Mouse (Mus musculus): ENCODE data around the gene Enah.

The Enah gene

DNA sequence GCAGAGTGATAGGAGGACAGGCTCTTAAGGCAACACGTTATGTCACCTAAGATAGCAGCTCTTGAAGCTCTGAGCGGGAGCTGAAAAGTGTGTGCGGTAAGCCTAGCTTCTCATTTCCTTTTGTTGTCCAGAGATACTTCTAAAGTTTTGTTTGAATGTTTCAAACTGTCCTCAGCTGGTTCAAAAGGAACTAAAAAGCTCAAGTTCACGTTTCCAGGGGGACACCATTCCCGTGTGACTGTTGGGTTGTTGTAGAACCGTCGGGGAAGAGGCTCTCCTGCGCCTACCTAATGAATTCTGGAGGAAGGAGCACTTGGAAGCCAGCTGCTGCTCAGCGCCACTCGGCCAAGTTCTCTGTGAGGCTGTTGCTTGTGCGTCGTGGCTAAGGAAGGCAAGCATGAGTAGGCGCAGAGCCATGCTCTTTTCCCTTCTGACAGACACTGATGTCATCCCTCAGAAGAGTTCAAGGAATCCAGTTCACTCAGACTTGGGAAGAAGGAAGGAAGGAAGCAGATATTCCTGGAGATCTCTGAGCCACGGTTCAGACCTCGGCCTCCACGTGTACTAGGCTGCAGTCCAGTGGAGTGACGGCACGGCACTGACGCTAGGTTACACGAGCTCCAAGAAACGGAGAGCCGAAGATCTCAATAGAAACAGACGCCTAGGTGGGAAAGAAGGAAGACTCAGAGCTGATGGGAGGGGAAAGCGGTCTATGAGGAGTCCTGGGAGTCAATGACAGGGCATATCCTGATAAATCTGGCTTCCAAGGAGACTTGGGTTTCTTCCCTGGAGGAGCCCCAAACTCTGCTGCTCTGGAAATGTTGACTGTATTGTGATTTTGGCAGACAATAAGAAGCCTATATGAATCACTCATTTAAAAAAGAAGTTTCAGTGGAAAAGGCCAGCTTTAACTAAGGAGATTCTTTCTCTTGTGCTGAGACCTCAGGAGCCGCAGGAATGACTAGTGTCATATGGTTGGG lies 8.7 kb upstream of the Enah start:
- no peak for DNase-seq (ENCODE audit: low spot score in 2 of 2)

GRCm38 (mm10) chr1:182027426-182027979 lies 7.7 kb upstream of the Enah start:
- DNase-seq (ENCODE audit: low spot score in 2 of 2) = no peak

GRCm38 (mm10) chr1:182026821-182027220 lies 7.0 kb upstream of the Enah start:
- DNase-seq (ENCODE audit: low spot score in 2 of 2) = no peak

- no peak for DNase-seq (ENCODE audit: low spot score in 2 of 2)
Measured at GRCm38 (mm10) chr1:182026120-182026519, 6.3 kb upstream of the Enah start.

- no peak for DNase-seq (ENCODE audit: low spot score in 2 of 2)
Measured at GRCm38 (mm10) chr1:182021691-182022299, 2.0 kb upstream of the Enah start.

DNA sequence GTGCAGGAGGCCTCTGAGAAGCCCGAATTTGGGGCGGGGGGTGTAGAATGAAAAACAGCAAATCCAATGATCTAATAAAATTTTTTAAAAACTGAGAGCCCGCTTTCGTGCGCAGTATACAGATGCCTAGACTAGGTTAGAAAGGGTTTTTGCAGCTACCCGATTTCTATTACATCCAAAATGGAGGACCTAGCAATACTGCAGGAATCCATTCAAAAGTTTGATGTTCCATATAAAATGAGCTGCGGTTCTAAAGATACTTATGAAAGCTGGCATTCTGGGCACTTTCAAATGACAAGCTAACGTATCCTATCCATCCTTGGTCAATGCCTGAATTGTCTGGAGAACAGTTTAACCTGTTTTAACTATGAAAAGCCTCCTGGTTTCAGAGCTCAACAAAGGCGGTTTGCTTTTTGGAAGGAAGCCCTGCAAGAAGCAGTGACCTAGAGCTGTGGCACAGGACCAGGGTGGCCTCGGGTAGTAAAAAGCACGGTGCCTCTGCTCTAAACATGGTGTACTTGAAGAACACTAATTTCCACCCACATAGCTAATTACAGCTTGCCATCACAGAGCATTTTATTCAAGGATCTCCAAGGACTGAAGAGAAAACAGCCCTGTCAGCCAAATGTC lies 1.2 kb upstream of the Enah start:
- DNase-seq (ENCODE audit: low spot score in 2 of 2) = no peak

GRCm38 (mm10) chr1:182019266-182019925 lies 394 bp downstream of the Enah start:
- no peak for DNase-seq (ENCODE audit: low spot score in 2 of 2)

GRCm38 (mm10) chr1:182018397-182019265 lies 1.2 kb downstream of the Enah start:
- DNase-seq (ENCODE audit: low spot score in 2 of 2) = no peak

DNA sequence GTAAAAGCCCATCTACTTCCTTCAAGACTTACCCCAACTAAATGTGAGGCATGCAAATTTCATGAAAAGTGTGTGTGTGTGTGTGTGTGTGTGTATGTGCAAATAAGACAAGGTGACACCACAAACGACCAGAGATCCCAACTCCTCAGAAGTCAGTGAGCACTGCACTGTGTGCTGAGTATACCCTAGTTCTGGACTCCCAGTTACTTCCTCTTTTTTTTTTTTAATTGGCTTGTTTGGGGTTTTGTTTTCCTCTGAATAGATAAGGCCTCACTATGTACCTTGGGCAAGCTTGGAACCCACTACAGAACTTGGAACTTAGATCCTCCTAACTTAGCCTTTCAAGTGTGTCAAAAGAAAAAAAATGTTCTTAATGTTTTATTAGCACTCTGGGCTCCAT lies 14.0 kb downstream of the Enah start:
- no peak for DNase-seq (ENCODE audit: low spot score in 2 of 2)

- no peak for DNase-seq (ENCODE audit: low spot score in 2 of 2)
Measured at GRCm38 (mm10) chr1:181998673-181999072, 21.1 kb downstream of the Enah start.

DNA sequence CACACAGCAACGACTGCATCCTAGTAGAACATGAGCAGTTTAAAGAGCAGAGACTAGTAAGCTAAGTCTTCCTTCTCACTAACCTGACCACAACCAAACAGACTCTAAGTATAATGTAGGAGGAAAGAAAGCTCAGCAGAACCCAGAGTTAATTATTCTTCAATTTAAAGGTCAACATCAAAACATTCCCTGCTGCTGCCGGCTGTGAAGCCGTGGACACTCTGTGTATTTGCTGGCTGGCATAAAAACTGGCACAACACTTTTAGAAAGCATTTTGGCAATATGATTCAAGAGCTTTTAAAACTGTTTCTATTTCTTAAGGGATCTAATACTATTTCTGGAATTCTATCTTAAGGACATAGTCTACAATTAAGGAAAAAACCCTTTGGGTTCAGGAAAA lies 22.0 kb downstream of the Enah start:
- no peak for DNase-seq (ENCODE audit: low spot score in 2 of 2)

DNA sequence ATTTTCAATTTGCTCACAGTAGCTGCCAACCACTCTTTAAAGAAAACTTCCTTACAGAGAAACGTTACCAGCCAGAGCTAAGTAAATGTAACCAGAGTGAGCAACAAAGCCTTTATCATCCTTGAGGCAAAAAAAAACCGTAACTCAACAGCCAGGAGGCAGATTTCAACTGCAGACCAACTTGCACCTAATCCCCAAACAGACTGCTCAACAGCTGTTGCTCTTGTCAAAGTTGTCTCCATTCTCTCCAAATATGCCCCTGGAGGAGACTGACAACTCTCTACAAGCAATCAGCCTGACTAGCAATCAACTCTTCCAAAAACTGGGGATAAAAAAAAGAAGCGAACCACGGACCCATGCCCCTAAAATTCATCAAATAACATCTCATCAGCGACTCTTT lies 26.2 kb downstream of the Enah start:
- DNase-seq (ENCODE audit: low spot score in 2 of 2) = no peak

GRCm38 (mm10) chr1:181988367-181988766 lies 31.4 kb downstream of the Enah start:
- DNase-seq (ENCODE audit: low spot score in 2 of 2) = no peak

DNA sequence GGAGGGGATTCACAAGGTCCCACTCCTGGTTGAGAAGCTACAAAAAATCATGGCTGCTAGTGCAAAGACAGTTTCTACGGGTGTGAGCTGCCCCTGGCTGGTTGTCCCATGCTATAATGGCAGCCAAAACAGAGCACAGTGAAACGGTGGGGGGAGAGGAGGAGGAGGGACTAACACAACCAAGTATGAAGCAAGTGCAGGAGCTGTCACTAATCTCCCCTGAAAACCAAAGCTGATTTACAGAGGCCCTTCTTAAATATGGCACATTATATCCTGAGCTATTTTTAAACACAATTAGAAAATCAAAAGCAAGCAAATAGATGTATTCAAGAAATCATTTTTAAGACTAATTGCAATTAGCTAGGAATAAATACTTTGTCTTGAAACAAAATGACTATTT lies 32.6 kb downstream of the Enah start:
- no peak for DNase-seq (ENCODE audit: low spot score in 2 of 2)

- no peak for DNase-seq (ENCODE audit: low spot score in 2 of 2)
Measured at GRCm38 (mm10) chr1:181985880-181986279, 33.9 kb downstream of the Enah start.

DNA sequence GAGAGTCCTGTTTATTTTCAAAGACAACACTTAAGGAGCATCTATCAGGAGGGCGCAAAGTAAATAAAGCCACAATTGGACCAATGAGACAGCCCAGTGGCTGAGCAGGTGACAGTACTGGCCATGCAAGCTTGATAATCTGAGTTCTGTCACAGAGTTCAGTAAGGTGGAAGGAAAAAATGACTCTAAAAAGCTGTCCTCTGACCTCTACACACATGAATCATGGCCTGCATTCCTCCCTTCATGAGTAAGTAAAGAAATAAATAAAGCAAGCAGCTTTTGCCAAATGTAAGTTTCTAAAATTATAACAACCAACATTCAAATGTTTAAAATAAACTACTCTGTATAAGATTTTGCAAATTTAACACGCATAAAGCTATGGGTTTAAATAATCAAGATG lies 35.0 kb downstream of the Enah start:
- no peak for DNase-seq (ENCODE audit: low spot score in 2 of 2)

DNA sequence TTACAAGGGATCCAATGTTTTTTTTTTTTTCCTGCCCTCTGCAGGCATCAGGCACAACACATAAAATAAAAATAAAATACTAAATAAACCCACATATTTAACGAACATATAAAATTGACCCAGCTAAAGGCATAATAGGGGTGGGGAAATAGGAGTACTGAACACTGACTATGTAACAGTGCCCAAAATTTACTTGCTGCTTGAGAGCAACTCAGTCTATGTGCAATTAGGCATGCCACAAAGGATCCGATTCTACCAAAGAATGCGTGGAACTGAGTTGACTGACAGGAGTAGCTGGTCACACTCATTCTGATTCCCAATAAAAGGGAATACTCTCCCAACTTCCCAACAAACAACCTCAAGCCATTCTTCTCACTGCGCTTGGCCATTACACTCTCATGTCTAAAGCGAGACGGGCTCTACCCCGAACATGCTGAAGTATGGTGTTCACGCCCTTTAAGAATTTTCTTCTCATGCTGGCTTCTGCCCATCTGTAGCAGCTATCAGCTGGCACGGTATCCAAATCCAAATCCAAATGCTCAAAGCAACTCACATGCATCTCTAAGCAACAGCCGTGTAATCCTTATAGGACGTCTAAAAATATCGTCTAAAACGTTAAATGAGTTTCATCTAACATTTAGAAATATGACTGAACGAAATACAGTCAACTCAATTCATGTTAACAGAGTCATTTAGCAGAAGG lies 39.6 kb downstream of the Enah start:
- DNase-seq (ENCODE audit: low spot score in 2 of 2) = no peak

DNA sequence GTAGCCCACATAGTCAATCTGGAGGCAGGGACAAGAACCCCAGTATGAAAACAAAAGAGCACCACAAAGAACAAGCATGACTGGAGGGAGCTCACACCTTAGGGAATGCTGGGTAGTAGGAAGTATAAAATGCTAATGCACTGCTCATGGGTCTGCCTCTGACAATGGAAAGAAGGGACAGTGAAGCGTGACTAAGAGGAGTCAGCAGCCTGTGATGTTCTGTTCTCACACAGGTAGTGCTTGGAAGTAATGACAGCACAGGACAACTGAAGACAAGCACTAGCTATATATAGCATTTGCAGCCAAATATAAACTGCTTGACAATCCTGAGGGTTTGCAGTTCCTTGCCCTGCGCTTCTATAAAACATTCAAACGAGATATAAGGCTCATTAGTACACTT lies 44.3 kb downstream of the Enah start:
- DNase-seq (ENCODE audit: low spot score in 2 of 2) = no peak

- DNase-seq (ENCODE audit: low spot score in 2 of 2) = no peak
Measured at GRCm38 (mm10) chr1:181974897-181975296, 44.9 kb downstream of the Enah start.

- no peak for DNase-seq (ENCODE audit: low spot score in 2 of 2)
Measured at GRCm38 (mm10) chr1:181965277-181965676, 54.5 kb downstream of the Enah start.
